ENCODE assay signal across 21 mouse cellular contexts in the genomic region with DNA sequence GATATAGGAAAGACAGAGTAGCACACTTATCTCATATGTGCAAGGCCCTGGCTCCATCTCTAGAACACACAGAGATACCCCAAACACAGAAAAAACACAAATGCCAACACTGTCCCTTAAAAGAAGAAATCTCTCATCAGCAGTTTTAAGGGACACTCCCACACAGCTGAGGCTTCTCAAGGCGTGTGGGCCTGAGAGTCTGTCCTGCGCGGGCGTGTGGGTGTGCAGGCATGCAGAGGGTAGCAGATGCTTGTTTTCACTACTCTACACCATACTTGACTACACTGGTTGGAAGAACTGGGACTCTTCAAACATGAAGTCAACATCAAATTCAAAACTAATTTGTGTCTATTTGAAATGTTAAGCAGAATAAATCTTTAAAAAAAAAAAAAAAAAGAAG. TPM values are rescaled to one million over a fixed set of nuclear protein-coding genes. Genes with fewer than 3 reads are reported as not detected.
DNase-seq lines count a peak whose midpoint lies in the region.
"Had no signal": no experiment of that assay in that cellular context is flagged by ENCODE, and none has a peak within 500 bp of the region (broad histone marks: within the 10 kb centered on the region; RNA-seq: fewer than 3 reads in every experiment).

No protein-coding gene starts in this region.

- intact Hi-C loops in left cerebral cortex, postnatal 36 days (cut with DNase I): no loop called here

- DNase-seq in layer of hippocampus, adult 18-20 months (ENCODE audit: low spot score in 2 of 2): peak; percentile 58 to 78
- no peak for DNase-seq in layer of hippocampus, postnatal 25 days (ENCODE audit: extremely low spot score in 1 of 2, low spot score in 1 of 2)
- DNase-seq in right cerebral cortex, adult 18-20 months: peak; percentile 78
- DNase-seq in right cerebral cortex, postnatal 4 days: no peak
- DNase-seq in layer of hippocampus, adult 8-10 months (ENCODE audit: low spot score in 2 of 2): peak; percentile 55 to 69
- peak; percentile 37 to 45 for DNase-seq in left cerebral cortex, postnatal 36 days (ENCODE audit: low spot score in 2 of 2)
- DNase-seq in retina, postnatal 1 day: no peak
- DNase-seq: adrenal gland, postnatal 36 days; B cell, adult 2 months; cerebellum, adult 11 months; cerebellum, postnatal 25 days; gastrocnemius, postnatal 14 days; heart, adult 11 months; kidney, postnatal 25 days; liver; lung, postnatal 36 days; thymus, adult 2 months; thymus, postnatal 4 days had no signal

RNA-seq across cellular contexts. Expression of a gene that starts 16.6 kb away (rescaled TPM):
- 10 to 100 TPM; 71.2 to 76.0 TPM for total RNA-seq in layer of hippocampus, adult 18-20 months (2021)
- total RNA-seq in layer of hippocampus, postnatal 25 days (2021): 10 to 100 TPM; 58.2 to 62.6 TPM
- 10 to 100 TPM; 60.0 to 93.5 (median 78.2) TPM for total RNA-seq in layer of hippocampus, adult 8-10 months (2022)
- total RNA-seq in left cerebral cortex, postnatal 36 days (2021): 10 to 100 TPM; 53.5 to 65.2 TPM

RNA-seq across cellular contexts. Expression of a gene that starts 19.7 kb away (rescaled TPM):
- total RNA-seq in layer of hippocampus, adult 18-20 months (2021): not detected
- total RNA-seq in layer of hippocampus, postnatal 25 days (2021): not detected
- not detected for total RNA-seq in layer of hippocampus, adult 8-10 months (2022)
- total RNA-seq in left cerebral cortex, postnatal 36 days (2021): not detected
- total RNA-seq: CH12.LX; G1E; gastrocnemius, postnatal 14 days; hematopoietic stem cell, adult 5-6 weeks had no signal

RNA-seq across cellular contexts. Expression of a gene that starts 44.8 kb away (rescaled TPM):
- 10 to 100 TPM; 15.2 to 16.4 TPM for total RNA-seq in layer of hippocampus, adult 18-20 months (2021)
- total RNA-seq in layer of hippocampus, postnatal 25 days (2021): 10 to 100 TPM; 11.5 to 16.6 TPM
- 10 to 100 TPM; 18.1 to 22.0 (median 18.8) TPM for total RNA-seq in layer of hippocampus, adult 8-10 months (2022)
- 10 to 100 TPM; 14.5 to 14.8 TPM for total RNA-seq in left cerebral cortex, postnatal 36 days (2021)

Comparison
In these comparisons a context has a peak if more than half of its experiments do, and no peak if none do; other contexts are left out.
1. DNase-seq: peak in layer of hippocampus, adult 18-20 months (2 of 2), right cerebral cortex, adult 18-20 months (single experiment), layer of hippocampus, adult 8-10 months (2 of 2) and left cerebral cortex, postnatal 36 days (2 of 2); none in layer of hippocampus, postnatal 25 days (0 of 2), right cerebral cortex, postnatal 4 days (single experiment) and retina, postnatal 1 day (single experiment).